Mouse (Mus musculus) kidney, adult 10 weeks (tissue): ENCODE measurements around the gene Lrrc4b. TPM values are rescaled to one million over a fixed set of nuclear protein-coding genes. Genes with fewer than 3 reads are reported as not detected.

Source experiments
- polyA plus RNA-seq: library from polyadenylated mRNA; stranded (reverse); fragments of 350-450 nt; fragmentation: Illumina TruSeq; extraction: RNeasy Lipid Tissue Mini Kit (QIAGEN cat#74804); gene quantifications from one replicate; pipeline ENCODE4 v1.2.3, GENCODE M21; 2014; ENCODE audit warnings: low read depth, low replicate concordance

Gene Lrrc4b
- polyA plus RNA-seq = not detected

DNA sequence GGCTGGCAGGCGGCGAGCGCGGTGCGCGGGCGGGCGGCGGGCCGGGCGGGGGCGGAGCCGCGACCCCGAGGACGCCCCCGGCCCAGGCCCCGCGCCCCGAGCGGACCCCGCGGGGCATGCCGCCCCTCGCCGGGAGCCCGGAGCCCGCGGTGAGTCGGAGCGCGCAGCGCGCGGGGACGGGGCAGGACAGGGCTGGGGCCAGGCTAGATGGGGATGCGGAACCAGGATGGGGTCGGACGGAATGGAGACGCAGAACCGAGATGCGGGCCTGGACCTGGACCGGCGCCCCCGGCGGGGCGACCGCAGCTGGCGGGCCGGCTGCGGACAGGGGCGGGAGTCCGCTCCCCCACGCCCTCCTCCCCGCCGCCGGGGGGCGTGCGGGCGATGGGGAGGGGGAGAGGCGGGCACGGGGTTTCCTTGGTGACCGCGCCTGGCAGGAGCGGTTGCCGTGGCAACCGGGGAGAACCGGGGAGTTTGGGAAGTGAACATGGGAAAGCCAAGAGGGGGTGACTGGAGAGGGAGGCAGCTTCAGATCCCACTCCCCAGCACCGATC, at the start of gene Lrrc4b:
TSS of gene Lrrc4b (plus strand) at position 51 of the 554 bp plus-strand sequence.

GRCm38 (mm10) chr7:44383980-44384715, 44.7 kb upstream of the Lrrc4b start, which contains the start of gene Syt3:
Syt3 (plus strand) TSS chr7:44384102.

DNA sequence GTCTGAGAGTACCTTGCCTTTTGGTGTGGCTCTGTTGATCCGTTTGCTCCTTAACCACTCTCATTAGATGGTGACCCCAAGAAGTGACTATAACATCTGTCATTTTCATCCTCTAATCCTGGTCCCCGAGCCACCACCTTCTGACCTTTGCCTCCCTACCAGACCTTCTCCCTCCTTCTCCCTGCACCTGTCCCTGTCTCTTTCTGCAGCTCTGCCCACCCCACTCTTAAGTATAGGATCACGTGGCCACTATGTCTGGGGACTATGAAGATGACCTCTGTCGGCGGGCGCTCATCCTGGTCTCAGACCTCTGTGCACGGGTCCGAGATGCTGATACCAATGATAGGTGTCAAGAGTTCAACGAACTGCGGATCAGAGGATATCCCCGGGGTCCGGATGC, 43.1 kb upstream of the Lrrc4b start, which contains the start of gene 1700008O03Rik:
TSS of gene 1700008O03Rik (minus strand) at position 101 of the 400 bp plus-strand sequence.

DNA sequence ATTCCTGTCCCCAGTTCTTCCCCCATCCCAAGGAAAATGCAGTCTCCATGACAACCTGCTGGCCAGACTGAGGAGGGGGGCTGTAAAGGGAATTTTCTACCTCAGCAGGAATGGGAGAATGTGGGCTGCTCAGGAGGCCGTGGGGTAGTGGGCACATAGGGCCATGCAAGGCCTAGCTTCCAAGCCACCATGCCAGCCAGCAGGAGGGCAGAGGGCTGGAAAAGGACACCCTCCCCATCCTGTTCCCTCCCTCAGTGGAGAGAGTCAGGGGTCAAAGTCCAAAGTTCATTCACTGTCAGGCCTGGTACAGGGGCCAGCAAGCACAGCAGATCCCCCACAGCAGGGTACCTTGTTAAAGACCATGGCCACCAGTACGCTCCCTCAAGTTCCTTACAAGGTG, 36.3 kb downstream of the Lrrc4b start, which contains the start of gene Aspdh:
TSS of gene Aspdh (plus strand) at position 281 of the 400 bp plus-strand sequence.

GRCm38 (mm10) chr7:44467811-44468411, 39.1 kb downstream of the Lrrc4b start, which contains the start of gene Josd2:
Josd2 (plus strand) TSS chr7:44467980.

GRCm38 (mm10) chr7:44495992-44496770, 67.4 kb downstream of the Lrrc4b start, which contains the start of the genes Emc10 and Fam71e1:
Emc10 (minus strand) TSS chr7:44496529.
Fam71e1 (plus strand) TSS chr7:44496581.

Other genes starting within 250 kb of the Lrrc4b start
- gene Klk1b24, start 240.8 kb upstream of the Lrrc4b start, polyA plus RNA-seq = 0.77 TPM
- gene Klk1b3, start 230.8 kb upstream of the Lrrc4b start, polyA plus RNA-seq = 0.93 TPM
- gene Klk1b4, start 221.6 kb upstream of the Lrrc4b start, polyA plus RNA-seq = not detected
- 1.9 TPM for gene Klk1b5, start 213.1 kb upstream of the Lrrc4b start, polyA plus RNA-seq
- 786 TPM for gene Klk1, start 203.7 kb upstream of the Lrrc4b start, polyA plus RNA-seq
- not detected for gene Gm36864, start 192.8 kb upstream of the Lrrc4b start, polyA plus RNA-seq
- gene 1700028J19Rik, start 182.3 kb upstream of the Lrrc4b start, polyA plus RNA-seq = 1.6 TPM
- 13.6 TPM for gene 2410002F23Rik, start 182.3 kb upstream of the Lrrc4b start, polyA plus RNA-seq
- not detected for gene Acp4, start 171.6 kb upstream of the Lrrc4b start, polyA plus RNA-seq
- gene Gm15517, start 167.6 kb upstream of the Lrrc4b start, polyA plus RNA-seq = not detected
- gene Clec11a, start 122.1 kb upstream of the Lrrc4b start, polyA plus RNA-seq = 1.8 TPM
- not detected for gene Shank1, start 118.8 kb upstream of the Lrrc4b start, polyA plus RNA-seq
- gene Syt3, start 44.9 kb upstream of the Lrrc4b start, polyA plus RNA-seq = not detected
- gene 1700008O03Rik, start 43.2 kb upstream of the Lrrc4b start, polyA plus RNA-seq = not detected
- gene Aspdh, start 36.4 kb downstream of the Lrrc4b start, polyA plus RNA-seq = 1.7 TPM
- gene Josd2, start 39.0 kb downstream of the Lrrc4b start, polyA plus RNA-seq = 1.0 TPM
- 1.4 TPM for gene Emc10, start 67.5 kb downstream of the Lrrc4b start, polyA plus RNA-seq
- not detected for gene Fam71e1, start 67.6 kb downstream of the Lrrc4b start, polyA plus RNA-seq
- not detected for gene Mybpc2, start 95.6 kb downstream of the Lrrc4b start, polyA plus RNA-seq
- not detected for gene Spib, start 103.1 kb downstream of the Lrrc4b start, polyA plus RNA-seq
- not detected for gene Pold1, start 119.8 kb downstream of the Lrrc4b start, polyA plus RNA-seq
- gene Nr1h2, start 124.9 kb downstream of the Lrrc4b start, polyA plus RNA-seq = 1.3 TPM
- gene Napsa, start 143.4 kb downstream of the Lrrc4b start, polyA plus RNA-seq = 869 TPM
- gene Kcnc3, start 161.6 kb downstream of the Lrrc4b start, polyA plus RNA-seq = 2.7 TPM
- gene Myh14, start 241.8 kb downstream of the Lrrc4b start, polyA plus RNA-seq = 0.12 TPM